Mouse (Mus musculus): ENCODE measurements around the gene Pcgf1.

DNA sequence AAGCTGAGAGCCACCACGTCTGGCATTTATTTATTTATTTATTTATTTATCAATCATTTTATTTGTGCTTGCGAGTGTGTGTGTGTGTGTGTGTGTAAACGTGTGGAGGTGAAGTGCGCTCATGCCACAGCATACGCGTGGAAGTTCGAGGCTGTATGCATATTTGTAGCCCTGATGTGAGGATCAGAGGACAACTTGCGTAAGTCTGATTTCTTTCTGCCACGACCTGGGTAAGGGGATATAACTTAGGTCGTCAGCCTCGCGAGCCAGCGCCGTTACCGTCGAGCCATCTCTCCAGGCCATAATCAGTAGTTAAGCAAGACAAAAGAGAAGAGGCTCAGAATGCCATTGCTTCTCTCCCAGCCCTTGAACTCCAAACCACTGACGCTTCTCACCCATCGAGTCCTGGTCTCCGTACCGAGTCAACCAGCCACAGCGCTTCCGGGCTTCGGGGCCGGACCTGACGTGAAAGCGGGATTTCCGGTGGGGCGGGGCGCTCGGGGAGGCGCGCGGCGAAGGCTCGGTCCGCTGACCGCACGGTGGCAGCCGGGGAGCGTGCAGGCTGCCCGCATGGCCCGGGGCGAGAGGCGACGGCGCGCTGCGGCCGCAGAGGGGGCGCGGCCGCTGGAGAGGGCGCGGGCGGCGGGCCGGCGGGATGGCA lies 37.5 kb downstream of the Pcgf1 start, which contains the start of gene Mogs:
- TF ChIP-seq CTCF (IDR thresholded peaks at IDR 0.05; ENCODE audit: low read depth, low read length), result no peak
- TF ChIP-seq POLR2A (IDR thresholded peaks at IDR 0.05; ENCODE audit: borderline replicate concordance, low read depth, low read length), result no peak

Data from bone marrow macrophage, adult 2 months (primary cell).